Mouse (Mus musculus): Measurements from ENCODE around the gene Cyp4f16. TPM values are rescaled to one million over a fixed set of nuclear protein-coding genes. Genes with fewer than 3 reads are reported as not detected.

Cyp4f16 gene
- 13.7 TPM for polyA plus RNA-seq (2014; fragmentation: Illumina TruSeq; extraction: RNeasy Lipid Tissue Mini Kit (QIAGEN cat#74804); ENCODE audit: insufficient read depth, low read depth, low replicate concordance)

GRCm38 (mm10) chr17:32536051-32536866 lies at the start of gene Cyp4f16:
Gene Cyp4f16 (plus strand): TSS chr17:32536558.

GRCm38 (mm10) chr17:32505851-32506728 lies 30.3 kb upstream of the Cyp4f16 start, which contains the start of gene Cyp4f17:
Gene Cyp4f17 (plus strand): TSS chr17:32506050.

Other genes with a start within 250 kb of the Cyp4f16 start
- 26.5 TPM for gene Akap8, start 215.3 kb upstream of the Cyp4f16 start, polyA plus RNA-seq (2014; fragmentation: Illumina TruSeq; extraction: RNeasy Lipid Tissue Mini Kit (QIAGEN cat#74804); ENCODE audit: insufficient read depth, low read depth, low replicate concordance)
- gene Akap8l, start 186.0 kb upstream of the Cyp4f16 start, polyA plus RNA-seq (2014; fragmentation: Illumina TruSeq; extraction: RNeasy Lipid Tissue Mini Kit (QIAGEN cat#74804); ENCODE audit: insufficient read depth, low read depth, low replicate concordance), result 52.8 TPM
- 9.2 TPM for gene Wiz, start 147.1 kb upstream of the Cyp4f16 start, polyA plus RNA-seq (2014; fragmentation: Illumina TruSeq; extraction: RNeasy Lipid Tissue Mini Kit (QIAGEN cat#74804); ENCODE audit: insufficient read depth, low read depth, low replicate concordance)
- 6.9 TPM for gene Rasal3, start 133.0 kb upstream of the Cyp4f16 start, polyA plus RNA-seq (2014; fragmentation: Illumina TruSeq; extraction: RNeasy Lipid Tissue Mini Kit (QIAGEN cat#74804); ENCODE audit: insufficient read depth, low read depth, low replicate concordance)
- gene Pglyrp2, start 112.4 kb upstream of the Cyp4f16 start, polyA plus RNA-seq (2014; fragmentation: Illumina TruSeq; extraction: RNeasy Lipid Tissue Mini Kit (QIAGEN cat#74804); ENCODE audit: insufficient read depth, low read depth, low replicate concordance), result 1.3 TPM
- 3.1 TPM for gene Cyp4f39, start 83.8 kb upstream of the Cyp4f16 start, polyA plus RNA-seq (2014; fragmentation: Illumina TruSeq; extraction: RNeasy Lipid Tissue Mini Kit (QIAGEN cat#74804); ENCODE audit: insufficient read depth, low read depth, low replicate concordance)
- gene Cyp4f17, start 30.5 kb upstream of the Cyp4f16 start, polyA plus RNA-seq (2014; fragmentation: Illumina TruSeq; extraction: RNeasy Lipid Tissue Mini Kit (QIAGEN cat#74804); ENCODE audit: insufficient read depth, low read depth, low replicate concordance), result 2.9 TPM
- gene Cyp4f37, start 84.8 kb downstream of the Cyp4f16 start, polyA plus RNA-seq (2014; fragmentation: Illumina TruSeq; extraction: RNeasy Lipid Tissue Mini Kit (QIAGEN cat#74804); ENCODE audit: insufficient read depth, low read depth, low replicate concordance), result 0.09 TPM
- gene Cyp4f40, start 122.3 kb downstream of the Cyp4f16 start, polyA plus RNA-seq (2014; fragmentation: Illumina TruSeq; extraction: RNeasy Lipid Tissue Mini Kit (QIAGEN cat#74804); ENCODE audit: insufficient read depth, low read depth, low replicate concordance), result not detected
- gene Cyp4f15, start 149.1 kb downstream of the Cyp4f16 start, polyA plus RNA-seq (2014; fragmentation: Illumina TruSeq; extraction: RNeasy Lipid Tissue Mini Kit (QIAGEN cat#74804); ENCODE audit: insufficient read depth, low read depth, low replicate concordance), result 3.7 TPM